Mouse (Mus musculus): ENCODE measurements at regions not wholly inside any gene's neighbourhood (a gene's known extent, or its start where the extent isn't known, plus 50 kb on each side); places are given as distances from the start of the nearest gene placed in this dataset.

DNA sequence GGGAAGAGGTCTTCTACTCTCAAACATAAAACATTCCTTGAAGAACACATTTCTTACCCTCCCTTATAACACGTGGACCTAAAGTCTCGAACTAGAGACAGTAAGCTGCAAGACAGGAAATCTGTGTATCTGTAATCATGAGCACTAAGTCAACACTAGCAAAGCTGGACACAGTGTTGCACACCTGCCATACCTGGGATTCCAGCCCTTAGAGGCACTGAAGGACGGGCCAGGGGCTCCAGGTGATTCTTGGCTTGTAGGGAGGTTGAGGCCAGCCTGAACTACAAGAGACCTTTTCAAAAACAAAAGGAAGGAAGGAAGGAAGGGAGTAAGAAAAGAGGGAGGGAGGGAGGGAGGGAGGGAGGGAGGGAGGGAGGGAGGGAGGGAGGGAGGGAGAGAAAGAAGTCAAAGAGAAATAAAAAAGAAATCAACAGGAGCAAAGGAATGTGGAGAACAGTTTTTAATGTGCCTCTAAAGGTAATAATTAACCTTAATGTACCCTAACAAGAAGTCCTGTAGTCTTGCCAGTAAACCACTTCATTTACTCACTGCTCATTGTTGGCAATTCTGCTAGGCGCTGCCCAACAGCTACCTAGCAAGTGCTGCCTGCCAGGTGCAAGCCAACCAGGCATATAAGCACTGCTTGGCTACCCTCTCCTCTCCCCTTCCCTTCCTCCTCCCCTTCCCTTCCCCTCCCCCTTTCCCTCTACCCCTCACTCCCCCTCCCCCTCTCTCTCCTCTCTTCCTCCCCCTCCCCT is 401.0 kb upstream of the Acvr2a start:
- WGBS, result 86% methylated on average over 4 of the region's 4 CpGs
- no peak overlapping the region for H3K4me3 ChIP-seq (replicated peaks)
- no peaks in the 10 kb centered on the region for H3K4me1 ChIP-seq (replicated peaks)
- H3K9ac ChIP-seq (replicated peaks), result no peak overlapping the region
- no peak overlapping the region for H3K4me2 ChIP-seq (replicated peaks)
- no peaks in the 10 kb centered on the region for H3K27me3 ChIP-seq
- no peaks in the 10 kb centered on the region for H3K36me3 ChIP-seq
- no peak for ATAC-seq
- no peak overlapping the region for H3K27ac ChIP-seq
- H3K9me3 ChIP-seq, result no peaks in the 10 kb centered on the region

DNA sequence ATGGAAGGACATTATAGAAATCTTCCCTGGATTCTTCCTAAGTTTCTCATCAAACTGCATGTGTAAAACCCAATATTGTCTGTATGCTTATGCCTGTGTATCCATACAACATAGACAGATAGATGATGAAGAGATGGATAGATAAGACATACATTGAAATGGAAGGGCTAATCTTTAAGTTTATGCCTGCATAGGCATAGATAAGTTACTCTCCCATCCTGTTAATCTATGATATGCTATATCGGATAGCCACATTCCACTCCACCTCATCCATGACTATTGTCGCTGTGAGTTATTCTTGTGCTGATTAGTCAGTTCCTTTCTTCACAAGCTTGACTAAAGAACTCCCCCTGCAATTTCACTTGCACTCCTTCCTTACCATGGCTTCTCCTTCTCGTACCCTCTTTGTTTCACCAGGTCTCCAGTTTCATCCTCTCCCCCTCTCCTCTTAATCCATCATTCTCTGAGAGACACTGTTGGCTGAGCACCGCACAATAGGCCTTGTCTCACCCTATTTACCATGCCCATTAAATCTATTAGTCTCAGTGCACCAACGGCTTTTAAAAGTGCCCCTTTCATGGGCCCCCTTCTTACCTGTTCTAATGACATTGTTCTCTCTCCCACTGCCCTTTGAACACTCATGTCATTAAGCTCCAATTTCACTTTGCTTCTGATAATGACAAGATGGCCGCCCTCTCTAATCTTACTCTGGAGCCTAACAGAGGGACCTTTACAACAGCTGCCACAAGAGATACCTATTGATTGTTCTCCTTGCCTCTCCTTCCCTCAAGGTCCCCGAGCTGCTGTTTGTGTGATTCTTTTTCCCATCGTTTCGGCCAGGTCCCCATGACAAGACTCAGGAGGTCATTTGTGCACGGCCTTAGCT is 399.1 kb upstream of the Acvr2a start:
- no peaks in the 10 kb centered on the region for H3K27me3 ChIP-seq
- H3K4me2 ChIP-seq (replicated peaks), result no peak overlapping the region
- 22% methylated on average over 10 of the region's 10 CpGs for WGBS
- no peaks in the 10 kb centered on the region for H3K36me3 ChIP-seq
- H3K9me3 ChIP-seq, result no peaks in the 10 kb centered on the region
- H3K4me1 ChIP-seq (replicated peaks), result no peaks in the 10 kb centered on the region
- no peak for ATAC-seq
- no peak overlapping the region for H3K9ac ChIP-seq (replicated peaks)
- no peak overlapping the region for H3K4me3 ChIP-seq (replicated peaks)
- H3K27ac ChIP-seq, result no peak overlapping the region

DNA sequence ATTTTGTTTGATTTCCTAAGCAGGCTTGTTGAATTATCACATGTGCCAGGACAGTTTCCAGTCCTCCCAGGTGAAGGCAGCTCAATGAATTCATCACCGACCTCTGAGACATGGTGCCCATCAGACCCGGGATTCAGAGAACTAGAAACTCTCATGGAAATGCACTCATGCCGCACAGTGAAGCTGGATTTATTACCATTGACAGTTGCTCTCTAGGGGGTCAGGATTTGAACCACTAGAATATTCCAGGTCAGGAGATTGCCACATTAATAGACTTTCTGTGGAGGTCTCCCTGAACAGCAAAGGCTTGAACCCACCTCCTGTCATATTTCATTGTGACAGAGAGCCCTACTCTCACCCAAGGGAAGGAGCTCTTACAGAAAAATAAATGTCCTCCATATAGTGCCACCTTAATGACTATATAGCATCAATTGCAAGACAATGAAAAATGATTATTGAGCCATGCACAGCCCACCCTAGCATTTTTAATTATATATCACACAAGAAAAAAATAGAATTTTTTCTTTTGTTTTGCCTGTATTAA is 397.6 kb upstream of the Acvr2a start:
- Histone ChIP-seq H3K4me2 (replicated peaks) (no peak overlapping the region), H3K27ac (no peak overlapping the region), H3K27me3 (no peaks in the 10 kb centered on the region), H3K4me1 (replicated peaks) (no peaks in the 10 kb centered on the region), H3K4me3 (replicated peaks) (no peak overlapping the region), H3K9ac (replicated peaks) (no peak overlapping the region), H3K9me3 (no peaks in the 10 kb centered on the region), H3K36me3 (no peaks in the 10 kb centered on the region)
- peak; percentile 34; the same call in 1 of the 2 replicates for ATAC-seq
- 59% methylated on average over 3 of the region's 3 CpGs for WGBS

DNA sequence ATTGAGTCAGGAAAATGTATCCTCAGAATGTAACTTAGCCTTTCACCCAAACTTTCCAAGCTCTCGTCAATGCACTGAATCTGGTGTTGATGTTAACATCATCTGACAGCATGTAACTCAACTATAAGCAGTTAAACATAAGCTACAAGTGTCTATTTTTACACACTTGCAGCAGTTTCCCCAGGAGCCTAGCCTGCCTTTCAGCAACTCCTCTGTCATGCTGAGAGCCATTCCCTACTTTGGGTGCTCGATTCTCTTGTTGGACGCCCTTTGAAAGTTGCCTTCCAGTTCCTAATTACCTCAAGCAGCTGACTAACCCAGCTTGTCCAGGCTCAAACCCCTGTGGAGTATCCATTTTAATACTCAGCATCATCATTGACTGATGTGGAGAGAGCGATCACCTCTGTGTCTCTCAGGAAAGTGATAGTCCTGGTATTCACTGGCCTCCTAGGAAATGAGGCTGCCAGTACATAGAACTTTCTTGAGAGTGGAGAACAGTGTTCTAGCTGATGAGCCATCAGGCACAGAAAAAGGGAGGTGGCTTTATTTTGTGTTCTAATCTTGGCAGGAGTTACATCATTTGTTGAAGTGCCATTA is 396.8 kb upstream of the Acvr2a start:
- no peak for ATAC-seq

DNA sequence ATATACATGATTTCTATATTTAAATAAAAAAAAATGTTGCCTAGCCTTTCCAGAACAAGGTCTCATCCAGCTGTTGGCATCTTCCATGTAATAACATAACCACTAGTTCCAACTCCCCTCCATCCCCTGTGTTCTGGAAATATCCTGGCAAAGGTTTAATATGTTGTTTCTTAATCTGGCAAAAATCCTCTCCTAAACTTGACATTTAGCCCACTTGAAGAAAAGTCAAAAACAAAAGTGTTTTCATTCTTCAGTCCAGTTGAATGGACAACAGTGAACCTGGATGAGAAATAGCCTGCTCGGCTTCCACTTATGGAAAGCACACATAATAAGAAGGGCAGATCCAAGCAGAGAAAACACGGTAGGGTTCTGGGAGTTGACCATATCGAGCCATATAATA is 393.1 kb upstream of the Acvr2a start:
- Histone ChIP-seq H3K27ac (no peak overlapping the region), H3K36me3 (no peaks in the 10 kb centered on the region), H3K4me2 (replicated peaks) (no peak overlapping the region), H3K9ac (replicated peaks) (no peak overlapping the region), H3K4me1 (replicated peaks) (peaks cover 28% of the 10 kb centered on the region), H3K9me3 (no peaks in the 10 kb centered on the region), H3K27me3 (no peaks in the 10 kb centered on the region), H3K4me3 (replicated peaks) (no peak overlapping the region)
- WGBS, result 91% methylated on average over 3 of the region's 3 CpGs
- no peak for ATAC-seq

More for the DNA sequence above, 396.8 kb upstream of the Acvr2a start:
- H3K27ac ChIP-seq, result no peak overlapping the region
- H3K27me3 ChIP-seq, result no peaks in the 10 kb centered on the region
- H3K36me3 ChIP-seq, result no peaks in the 10 kb centered on the region
- no peak overlapping the region for H3K4me2 ChIP-seq (replicated peaks)
- no peak overlapping the region for H3K9ac ChIP-seq (replicated peaks)
- no peak overlapping the region for H3K4me3 ChIP-seq (replicated peaks)
- no peaks in the 10 kb centered on the region for H3K4me1 ChIP-seq (replicated peaks)
- H3K9me3 ChIP-seq, result no peaks in the 10 kb centered on the region
- WGBS, result 46% methylated on average over 4 of the region's 4 CpGs

DNA sequence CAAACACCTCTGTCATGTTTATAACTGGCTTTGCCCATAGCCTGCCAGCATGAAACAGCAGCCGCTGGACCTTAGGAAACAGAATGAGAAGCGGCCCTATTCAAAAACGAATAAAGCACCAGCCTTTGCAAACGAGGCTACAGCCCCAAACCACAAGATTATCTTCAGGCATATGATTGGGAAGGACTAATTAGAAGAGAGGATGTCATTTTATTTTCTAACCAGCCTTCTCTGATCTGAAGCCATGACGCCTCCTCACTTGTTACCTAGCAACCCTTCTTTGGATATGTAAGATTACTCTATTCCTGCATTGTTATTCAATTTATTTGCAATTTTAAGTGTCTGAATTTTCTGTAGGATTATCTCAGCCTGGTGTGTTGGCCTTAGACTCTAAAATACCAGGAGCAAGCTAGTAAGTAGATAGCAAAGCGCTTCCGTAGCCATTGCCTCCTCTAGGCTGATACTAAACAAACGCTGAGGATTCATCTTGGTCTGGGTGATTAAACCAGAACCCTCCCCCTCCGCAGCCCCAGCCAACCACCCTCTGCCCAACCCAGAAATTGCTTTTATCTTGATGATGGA is 390.0 kb upstream of the Acvr2a start:
- H3K9ac ChIP-seq (replicated peaks), result 0 out of 2 replicates have a peak overlapping the region, but pooled peaks have one; percentile 12
- peaks cover 39% of the 10 kb centered on the region for H3K4me1 ChIP-seq (replicated peaks)
- no peaks in the 10 kb centered on the region for H3K9me3 ChIP-seq
- peak overlapping the region; percentile 29 for H3K4me2 ChIP-seq (replicated peaks)
- no peaks in the 10 kb centered on the region for H3K36me3 ChIP-seq
- peak overlapping the region; percentile 76 for H3K27ac ChIP-seq
- 5% methylated on average over 9 of the region's 9 CpGs for WGBS
- no peaks in the 10 kb centered on the region for H3K27me3 ChIP-seq
- ATAC-seq, result peak; percentile 89
- 0 out of 2 replicates have a peak overlapping the region, but pooled peaks have one; percentile 5 for H3K4me3 ChIP-seq (replicated peaks)

DNA sequence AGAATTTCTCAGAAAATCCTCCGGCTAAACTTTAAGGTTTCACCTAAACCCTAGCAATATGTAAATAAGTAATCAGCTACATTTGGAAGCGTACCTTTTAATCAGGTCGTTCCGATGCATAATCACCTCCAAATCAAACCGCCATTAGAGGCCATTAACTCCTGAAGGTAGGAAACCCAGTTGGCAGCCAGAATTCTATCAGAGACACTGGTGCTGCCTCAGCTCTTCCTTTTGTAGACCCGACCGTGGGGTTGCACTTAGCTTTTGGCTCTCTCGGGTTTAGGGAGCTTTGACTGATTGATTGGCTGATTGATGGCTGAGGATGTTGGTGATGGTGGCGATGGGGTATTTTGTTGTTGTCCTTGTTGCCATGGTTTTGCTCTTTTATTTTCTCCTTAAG is 389.3 kb upstream of the Acvr2a start:
- Histone ChIP-seq H3K27me3 (no peaks in the 10 kb centered on the region), H3K27ac (peak overlapping the region; percentile 76), H3K4me3 (replicated peaks) (0 out of 2 replicates have a peak overlapping the region, but pooled peaks have one; percentile 5), H3K4me2 (replicated peaks) (peak overlapping the region; percentile 29), H3K4me1 (replicated peaks) (peaks cover 39% of the 10 kb centered on the region), H3K9ac (replicated peaks) (no peak overlapping the region), H3K36me3 (no peaks in the 10 kb centered on the region), H3K9me3 (no peaks in the 10 kb centered on the region)
- peak; percentile 32 for ATAC-seq
- 18% methylated on average over 9 of the region's 9 CpGs for WGBS

- no peak for ATAC-seq
- Histone ChIP-seq H3K36me3 (no peaks in the 10 kb centered on the region), H3K27ac (peak overlapping the region; percentile 15; the same call in 1 of the 2 replicates), H3K4me2 (replicated peaks) (0 out of 2 replicates have a peak overlapping the region, but pooled peaks have one; percentile 3), H3K4me1 (replicated peaks) (peaks cover 39% of the 10 kb centered on the region), H3K9me3 (no peaks in the 10 kb centered on the region), H3K9ac (replicated peaks) (no peak overlapping the region), H3K27me3 (no peaks in the 10 kb centered on the region), H3K4me3 (replicated peaks) (no peak overlapping the region)
- 10% methylated on average over 12 of the region's 12 CpGs for WGBS
Observed at GRCm38 (mm10) chr2:48425200-48426090, 388.5 kb upstream of the Acvr2a start.

DNA sequence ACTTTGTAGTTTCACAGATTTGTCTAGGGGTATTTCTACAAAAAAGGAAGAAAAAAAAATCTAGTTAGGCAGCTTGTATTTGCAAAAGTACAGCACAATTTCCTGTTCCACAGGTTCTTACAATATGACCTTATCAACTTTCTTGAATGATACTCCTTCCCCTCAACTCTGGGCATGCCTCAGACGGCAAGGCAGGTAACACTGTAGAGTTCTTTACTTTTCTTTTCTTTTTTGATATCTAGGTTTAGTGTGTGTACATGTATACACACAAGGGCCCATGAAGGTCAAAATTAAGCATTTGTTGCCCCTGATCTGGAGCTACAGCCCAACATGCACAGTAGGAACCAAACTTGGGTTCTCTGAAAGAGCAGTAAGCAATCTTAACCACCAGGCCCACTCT is 381.4 kb upstream of the Acvr2a start:
- no peaks in the 10 kb centered on the region for H3K9me3 ChIP-seq
- no peak overlapping the region for H3K27ac ChIP-seq
- H3K9ac ChIP-seq (replicated peaks), result no peak overlapping the region
- no peaks in the 10 kb centered on the region for H3K27me3 ChIP-seq
- no peak overlapping the region for H3K4me2 ChIP-seq (replicated peaks)
- H3K4me3 ChIP-seq (replicated peaks), result no peak overlapping the region
- WGBS, result 89% methylated on average over 1 of the region's 1 CpGs
- H3K4me1 ChIP-seq (replicated peaks), result 0 out of 2 replicates have a peak, but pooled peaks cover 2% of the 10 kb centered on the region
- H3K36me3 ChIP-seq, result no peaks in the 10 kb centered on the region
- no peak for ATAC-seq

- H3K36me3 ChIP-seq, result no peaks in the 10 kb centered on the region
- H3K4me1 ChIP-seq (replicated peaks), result peaks cover 25% of the 10 kb centered on the region
- H3K27ac ChIP-seq, result peak overlapping the region; percentile 40
- ATAC-seq, result peak; percentile 82
- H3K9ac ChIP-seq (replicated peaks), result no peak overlapping the region
- no peaks in the 10 kb centered on the region for H3K27me3 ChIP-seq
- WGBS, result 41% methylated on average over 11 of the region's 11 CpGs
- no peak overlapping the region for H3K4me3 ChIP-seq (replicated peaks)
- H3K4me2 ChIP-seq (replicated peaks), result peak overlapping the region; percentile 7; the same call in 1 of the 2 replicates
- H3K9me3 ChIP-seq, result no peaks in the 10 kb centered on the region
Observed at GRCm38 (mm10) chr2:48441296-48441990, 372.5 kb upstream of the Acvr2a start.
